Mouse (Mus musculus): ENCODE results near the gene Wwox. TPM values are rescaled to one million over a fixed set of nuclear protein-coding genes. Genes with fewer than 3 reads are reported as not detected.

Gene Wwox
- polyA plus RNA-seq, 1 experiment from 2014 or later, result 11.0 TPM

DNA sequence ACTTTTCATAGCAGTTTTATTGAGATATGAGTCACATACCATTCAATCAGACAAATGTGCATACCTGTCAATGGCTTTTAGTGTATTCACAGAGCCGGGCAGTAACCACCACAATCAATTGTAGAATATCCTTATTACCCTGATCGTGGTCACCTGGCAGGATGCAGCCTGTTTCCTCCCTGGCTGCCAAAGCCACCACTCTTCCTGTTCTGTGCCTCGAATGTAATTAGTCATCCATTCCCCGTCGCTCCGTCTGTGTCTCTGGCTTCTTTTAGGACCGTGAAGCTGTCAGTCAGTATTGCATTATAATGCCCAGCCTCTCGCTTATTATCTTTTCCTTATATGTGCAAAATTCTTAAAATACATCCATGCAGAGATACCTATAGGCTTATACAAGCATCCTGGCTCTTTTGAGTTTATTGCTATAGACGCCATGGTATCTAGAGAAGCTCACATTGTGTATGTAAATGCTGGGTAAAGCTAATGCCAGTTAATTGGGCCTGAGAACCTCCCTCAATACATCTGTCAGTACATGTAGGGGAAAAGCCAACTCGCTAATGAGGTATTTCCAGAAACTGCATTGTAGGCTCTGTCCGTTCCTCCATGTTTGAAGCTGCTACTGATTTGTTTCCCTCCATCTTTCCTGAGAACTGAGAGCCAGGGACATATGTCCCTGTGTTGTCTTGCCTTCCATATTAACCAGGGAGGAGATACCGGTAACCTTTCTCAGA lies 303.9 kb downstream of the Wwox start:
- ATAC-seq (ENCODE audit: low read depth), result no peak
- WGBS, result 70% methylated on average over 12 of the region's 12 CpGs
- H3K9ac ChIP-seq (ENCODE audit: low read depth, low read length), result no peak overlapping the region

DNA sequence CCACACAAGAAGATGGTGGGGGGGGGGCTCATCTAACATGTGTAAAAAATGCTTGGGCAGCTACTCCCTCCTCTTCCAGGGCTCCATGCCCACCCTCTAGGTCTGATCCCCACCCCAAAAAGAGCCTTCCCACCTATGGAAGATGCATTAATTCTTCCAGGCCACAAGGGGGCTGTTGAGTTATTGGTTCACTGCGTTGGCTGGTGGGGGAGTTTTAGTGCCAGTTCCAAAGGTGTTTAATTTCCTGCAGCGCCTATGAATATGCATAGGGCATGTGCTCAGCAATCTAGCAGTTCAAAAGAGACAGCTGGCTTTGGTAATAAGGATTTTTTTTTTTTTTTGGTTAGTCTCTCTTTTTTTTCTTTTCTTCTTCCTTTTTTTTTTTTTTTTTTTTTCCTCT lies 306.9 kb downstream of the Wwox start:
- Histone ChIP-seq H3K4me3 (ENCODE audit: low read depth, low read length) (no peak overlapping the region), H3K27me3 (replicated peaks; ENCODE audit: control insufficient read depth, insufficient read depth, low read length) (no peaks in the 10 kb centered on the region), H3K9ac (ENCODE audit: low read depth, low read length) (no peak overlapping the region), H3K4me1 (ENCODE audit: control insufficient read depth, insufficient read depth, low read length) (no peaks in the 10 kb centered on the region), H3K4me2 (ENCODE audit: low read depth, low read length) (no peak overlapping the region), H3K36me3 (ENCODE audit: control insufficient read depth, insufficient read depth, low read length) (no peaks in the 10 kb centered on the region), H3K27ac (replicated peaks; ENCODE audit: low read depth, low read length) (no peak overlapping the region), H3K9me3 (ENCODE audit: control insufficient read depth, low read length) (no peaks in the 10 kb centered on the region)
- WGBS, result 53% methylated on average over 2 of the region's 2 CpGs
- ATAC-seq (ENCODE audit: low read depth) (no peak), DNase-seq (ENCODE audit: low spot score) (no peak)

More for the DNA sequence above, 303.9 kb downstream of the Wwox start:
- Histone ChIP-seq H3K9me3 (ENCODE audit: control insufficient read depth, low read length) (peaks cover 8% of the 10 kb centered on the region), H3K4me2 (ENCODE audit: low read depth, low read length) (no peak overlapping the region), H3K36me3 (ENCODE audit: control insufficient read depth, insufficient read depth, low read length) (no peaks in the 10 kb centered on the region), H3K4me3 (ENCODE audit: low read depth, low read length) (no peak overlapping the region), H3K27me3 (replicated peaks; ENCODE audit: control insufficient read depth, insufficient read depth, low read length) (no peaks in the 10 kb centered on the region), H3K27ac (replicated peaks; ENCODE audit: low read depth, low read length) (no peak overlapping the region), H3K4me1 (ENCODE audit: control insufficient read depth, insufficient read depth, low read length) (no peaks in the 10 kb centered on the region)
- no peak for DNase-seq (ENCODE audit: low spot score)

DNA sequence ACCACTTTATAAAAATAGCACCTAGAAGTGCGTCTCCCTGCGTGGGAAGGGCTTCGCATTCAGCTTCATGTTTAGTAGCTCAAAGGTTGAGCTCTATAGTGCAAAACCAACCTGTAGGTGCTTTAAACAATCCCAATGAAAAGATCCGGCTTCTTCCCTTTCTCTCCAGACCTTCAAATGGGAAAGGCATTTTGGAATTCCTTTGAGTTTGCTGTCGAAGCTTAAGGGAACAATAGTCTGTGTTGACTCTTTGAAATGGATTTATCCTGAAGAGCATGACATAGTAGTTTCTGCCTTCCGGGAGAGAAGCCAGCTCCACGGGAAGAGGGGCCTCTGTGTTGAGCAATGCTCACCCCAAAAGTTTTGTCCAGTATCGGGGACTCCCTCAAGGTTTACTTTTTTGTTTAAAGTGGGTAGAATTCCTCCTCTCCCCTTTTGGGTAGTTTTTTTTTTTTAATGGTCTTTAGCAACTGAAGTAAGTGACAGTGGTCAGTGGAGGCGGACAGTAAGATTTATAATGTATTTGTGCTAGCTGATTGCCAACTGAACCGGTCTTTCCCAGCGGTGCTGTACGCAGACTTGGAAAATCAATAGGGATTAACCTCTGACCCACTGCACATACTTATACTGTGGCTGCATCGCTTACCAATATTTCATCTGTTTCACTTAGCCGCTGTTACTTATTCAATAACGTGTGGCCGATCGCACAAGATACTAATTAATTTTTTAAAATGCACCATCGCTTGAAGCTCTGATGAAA lies 312.1 kb downstream of the Wwox start:
- Histone ChIP-seq H3K27me3 (replicated peaks; ENCODE audit: control insufficient read depth, insufficient read depth, low read length) (no peaks in the 10 kb centered on the region; the same call in 1 of the 2 replicates), H3K9me3 (ENCODE audit: control insufficient read depth, low read length) (no peaks in the 10 kb centered on the region), H3K4me1 (ENCODE audit: control insufficient read depth, insufficient read depth, low read length) (no peaks in the 10 kb centered on the region), H3K27ac (replicated peaks; ENCODE audit: low read depth, low read length) (no peak overlapping the region), H3K36me3 (ENCODE audit: control insufficient read depth, insufficient read depth, low read length) (no peaks in the 10 kb centered on the region), H3K4me2 (ENCODE audit: low read depth, low read length) (no peak overlapping the region), H3K4me3 (ENCODE audit: low read depth, low read length) (no peak overlapping the region), H3K9ac (ENCODE audit: low read depth, low read length) (no peak overlapping the region)
- WGBS, result 67% methylated on average over 18 of the region's 18 CpGs
- no peak for ATAC-seq (ENCODE audit: low read depth)
- DNase-seq (ENCODE audit: low spot score), result no peak

DNA sequence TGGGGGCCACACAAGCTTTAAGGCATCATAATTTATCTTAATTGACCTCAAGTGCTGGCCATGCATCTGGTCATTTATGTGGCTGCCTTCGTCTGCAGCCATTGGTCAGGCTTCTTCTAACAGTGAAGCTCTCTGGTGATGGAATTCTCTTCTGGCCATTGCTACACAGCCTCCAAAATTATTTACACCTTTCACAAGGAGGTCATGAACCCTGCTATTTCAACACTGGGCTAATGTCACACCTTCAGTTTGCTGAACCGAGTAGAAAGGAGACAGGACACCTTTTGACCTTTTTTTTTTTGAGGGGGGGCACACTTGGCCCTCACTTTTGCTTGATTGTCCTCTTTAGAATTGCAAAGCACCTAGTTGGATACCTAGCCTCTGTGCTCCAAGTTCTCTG lies 320.2 kb downstream of the Wwox start:
- ATAC-seq (ENCODE audit: low read depth), result no peak

DNA sequence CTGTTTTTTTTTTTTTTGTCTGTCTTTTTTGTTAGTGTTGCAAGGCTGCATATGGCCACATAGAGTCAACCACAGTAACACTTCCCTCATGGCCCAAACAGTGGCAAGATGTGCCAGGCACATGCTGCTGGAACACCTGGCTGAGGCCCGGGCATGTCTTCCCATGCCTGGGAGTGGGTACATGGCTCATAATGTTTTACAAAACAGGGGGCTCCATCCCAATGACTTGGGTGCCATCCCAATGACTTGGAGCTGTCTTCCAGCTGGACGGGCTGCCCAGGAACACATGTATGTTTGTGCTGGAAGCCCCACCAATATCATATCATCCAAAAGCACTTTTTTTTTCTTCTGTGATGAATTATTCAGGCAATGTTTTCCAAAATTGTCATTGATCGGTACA lies 329.1 kb downstream of the Wwox start:
- Histone ChIP-seq H3K4me2 (ENCODE audit: low read depth, low read length) (no peak overlapping the region), H3K4me1 (ENCODE audit: control insufficient read depth, insufficient read depth, low read length) (peaks cover 10% of the 10 kb centered on the region), H3K9me3 (ENCODE audit: control insufficient read depth, low read length) (no peaks in the 10 kb centered on the region), H3K9ac (ENCODE audit: low read depth, low read length) (no peak overlapping the region), H3K36me3 (ENCODE audit: control insufficient read depth, insufficient read depth, low read length) (no peaks in the 10 kb centered on the region), H3K4me3 (ENCODE audit: low read depth, low read length) (no peak overlapping the region), H3K27ac (replicated peaks; ENCODE audit: low read depth, low read length) (no peak overlapping the region), H3K27me3 (replicated peaks; ENCODE audit: control insufficient read depth, insufficient read depth, low read length) (no peaks in the 10 kb centered on the region)
- 90% methylated on average over 3 of the region's 3 CpGs for WGBS
- no peak for ATAC-seq (ENCODE audit: low read depth)
- DNase-seq (ENCODE audit: low spot score), result no peak

More for the DNA sequence above, 320.2 kb downstream of the Wwox start:
- Histone ChIP-seq H3K27ac (replicated peaks; ENCODE audit: low read depth, low read length) (no peak overlapping the region), H3K9ac (ENCODE audit: low read depth, low read length) (no peak overlapping the region), H3K36me3 (ENCODE audit: control insufficient read depth, insufficient read depth, low read length) (no peaks in the 10 kb centered on the region), H3K9me3 (ENCODE audit: control insufficient read depth, low read length) (no peaks in the 10 kb centered on the region), H3K27me3 (replicated peaks; ENCODE audit: control insufficient read depth, insufficient read depth, low read length) (no peaks in the 10 kb centered on the region; the same call in 1 of the 2 replicates), H3K4me3 (ENCODE audit: low read depth, low read length) (no peak overlapping the region), H3K4me1 (ENCODE audit: control insufficient read depth, insufficient read depth, low read length) (no peaks in the 10 kb centered on the region), H3K4me2 (ENCODE audit: low read depth, low read length) (no peak overlapping the region)
- no peak for DNase-seq (ENCODE audit: low spot score)
- 74% methylated on average over 2 of the region's 2 CpGs for WGBS

DNA sequence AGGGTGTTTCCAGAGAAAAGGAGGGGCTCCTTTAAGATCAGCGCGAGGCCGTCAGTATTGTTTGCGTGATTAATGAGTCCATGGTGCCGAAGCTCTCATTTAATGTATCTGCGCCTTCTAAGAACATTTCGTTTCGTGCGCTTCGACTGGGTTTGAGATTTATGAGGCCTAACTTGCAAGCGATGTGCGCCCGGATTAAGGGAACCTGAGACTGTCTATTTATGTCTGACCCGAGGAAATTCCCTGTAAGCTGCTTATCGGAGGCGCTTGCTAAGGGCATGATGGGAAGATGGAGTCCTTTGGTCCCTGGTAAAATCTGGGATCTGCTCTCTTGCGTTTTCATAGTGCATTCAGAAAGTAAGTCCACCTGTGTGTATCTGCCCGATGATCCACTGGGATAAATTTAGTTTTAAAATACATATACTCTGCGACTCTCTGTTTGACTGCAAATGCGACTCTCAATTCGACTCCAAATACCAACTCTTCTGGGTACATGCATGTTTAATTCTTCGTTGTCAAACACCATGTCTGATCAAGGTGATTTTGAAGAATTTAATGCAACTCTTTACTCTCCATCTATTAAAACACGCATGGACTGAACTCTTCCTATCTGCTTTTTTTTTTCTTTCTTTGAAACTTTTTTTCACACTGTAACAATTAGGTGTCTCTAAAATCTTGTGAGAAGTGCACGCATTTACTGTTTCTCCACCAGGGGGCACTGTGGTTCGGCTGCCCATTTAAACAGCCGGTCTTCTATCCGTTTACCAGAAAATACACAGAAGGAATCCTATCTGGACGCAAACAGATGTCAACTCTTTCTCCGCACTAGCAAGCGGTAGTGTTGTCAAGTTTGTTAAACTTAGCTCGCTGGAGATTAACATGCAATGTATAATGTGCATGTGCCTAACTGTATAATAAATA lies 331.7 kb downstream of the Wwox start:
- DNase-seq (ENCODE audit: low spot score) (peak; percentile 89), ATAC-seq (ENCODE audit: low read depth) (no peak)
- Histone ChIP-seq H3K4me2 (ENCODE audit: low read depth, low read length) (no peak overlapping the region), H3K27me3 (replicated peaks; ENCODE audit: control insufficient read depth, insufficient read depth, low read length) (no peaks in the 10 kb centered on the region), H3K4me3 (ENCODE audit: low read depth, low read length) (no peak overlapping the region), H3K9me3 (ENCODE audit: control insufficient read depth, low read length) (no peaks in the 10 kb centered on the region), H3K36me3 (ENCODE audit: control insufficient read depth, insufficient read depth, low read length) (no peaks in the 10 kb centered on the region), H3K9ac (ENCODE audit: low read depth, low read length) (no peak overlapping the region), H3K4me1 (ENCODE audit: control insufficient read depth, insufficient read depth, low read length) (peaks cover 20% of the 10 kb centered on the region), H3K27ac (replicated peaks; ENCODE audit: low read depth, low read length) (no peak overlapping the region)
- WGBS, result 58% methylated on average over 31 of the region's 31 CpGs

DNA sequence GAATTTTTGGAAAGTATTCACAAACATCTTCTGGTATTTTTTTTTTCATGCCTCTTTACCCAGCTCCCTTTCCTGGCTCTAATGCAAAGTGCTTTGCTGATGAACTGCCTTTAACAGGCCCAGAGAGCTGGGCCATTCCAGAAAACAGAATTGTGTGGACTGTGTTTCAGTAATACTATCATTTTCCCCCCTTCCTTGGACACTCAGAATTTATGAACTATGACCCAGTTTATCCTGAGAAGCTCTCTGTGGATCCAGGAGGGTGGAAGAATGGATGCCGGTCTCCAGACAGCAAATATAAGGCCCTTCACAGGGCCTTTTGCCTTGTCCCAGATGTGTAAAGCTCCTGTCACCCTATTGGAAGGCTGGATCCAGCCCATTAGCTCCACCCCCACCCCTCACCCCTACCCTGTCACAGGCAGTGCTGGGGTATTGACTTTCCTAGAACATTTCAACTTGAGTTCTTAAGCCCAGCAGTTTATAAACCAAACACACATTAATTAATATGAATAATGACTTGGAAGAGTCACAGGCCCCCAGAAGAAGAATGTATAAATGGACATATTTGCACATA lies 332.9 kb downstream of the Wwox start:
- Histone ChIP-seq H3K27ac (replicated peaks; ENCODE audit: low read depth, low read length) (no peak overlapping the region), H3K27me3 (replicated peaks; ENCODE audit: control insufficient read depth, insufficient read depth, low read length) (no peaks in the 10 kb centered on the region), H3K36me3 (ENCODE audit: control insufficient read depth, insufficient read depth, low read length) (no peaks in the 10 kb centered on the region), H3K4me1 (ENCODE audit: control insufficient read depth, insufficient read depth, low read length) (peaks cover 20% of the 10 kb centered on the region), H3K4me2 (ENCODE audit: low read depth, low read length) (no peak overlapping the region), H3K9ac (ENCODE audit: low read depth, low read length) (no peak overlapping the region), H3K9me3 (ENCODE audit: control insufficient read depth, low read length) (no peaks in the 10 kb centered on the region), H3K4me3 (ENCODE audit: low read depth, low read length) (no peak overlapping the region)
- peak; percentile 25 for DNase-seq (ENCODE audit: low spot score)
- ATAC-seq (ENCODE audit: low read depth), result no peak
- 63% methylated on average over 1 of the region's 1 CpGs for WGBS
